Mouse (Mus musculus): ENCODE results near the gene Ntn5.
A peak's percentile ranks its signal among the peaks of the same experiment; 100 is the strongest.

Gene Ntn5

DNA sequence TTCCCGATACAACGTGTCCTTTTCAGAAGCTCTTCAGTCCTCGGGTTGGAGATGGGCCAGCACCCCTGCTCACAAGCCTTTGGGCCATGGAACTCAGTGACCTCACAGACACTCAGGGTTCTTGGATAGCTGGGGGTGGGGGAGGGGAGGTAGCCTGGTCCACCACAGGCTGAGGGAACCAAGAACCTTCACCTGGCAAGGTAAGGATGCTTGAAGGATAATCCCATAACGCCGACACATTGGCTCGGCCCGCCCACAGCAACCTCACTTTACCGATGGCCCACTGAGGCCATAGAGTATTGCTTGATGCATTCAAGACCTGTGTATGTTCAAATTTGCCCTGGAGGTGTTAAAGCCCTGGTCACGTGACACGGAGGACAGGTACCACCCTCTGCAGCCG lies 41.9 kb downstream of the Ntn5 start, which contains the start of gene Spaca4:
Gene Spaca4 (minus strand): TSS at position 101 of the 400 bp plus-strand sequence.
- DNase-seq (ENCODE audit: low spot score): peak; percentile 65

- no peak for DNase-seq (ENCODE audit: low spot score)
These were observed 42.6 kb downstream of the Ntn5 start for GRCm38 (mm10) chr7:45726419-45726818.

- no peak for DNase-seq (ENCODE audit: low spot score)
These were observed 43.8 kb downstream of the Ntn5 start for GRCm38 (mm10) chr7:45727625-45728024.

DNA sequence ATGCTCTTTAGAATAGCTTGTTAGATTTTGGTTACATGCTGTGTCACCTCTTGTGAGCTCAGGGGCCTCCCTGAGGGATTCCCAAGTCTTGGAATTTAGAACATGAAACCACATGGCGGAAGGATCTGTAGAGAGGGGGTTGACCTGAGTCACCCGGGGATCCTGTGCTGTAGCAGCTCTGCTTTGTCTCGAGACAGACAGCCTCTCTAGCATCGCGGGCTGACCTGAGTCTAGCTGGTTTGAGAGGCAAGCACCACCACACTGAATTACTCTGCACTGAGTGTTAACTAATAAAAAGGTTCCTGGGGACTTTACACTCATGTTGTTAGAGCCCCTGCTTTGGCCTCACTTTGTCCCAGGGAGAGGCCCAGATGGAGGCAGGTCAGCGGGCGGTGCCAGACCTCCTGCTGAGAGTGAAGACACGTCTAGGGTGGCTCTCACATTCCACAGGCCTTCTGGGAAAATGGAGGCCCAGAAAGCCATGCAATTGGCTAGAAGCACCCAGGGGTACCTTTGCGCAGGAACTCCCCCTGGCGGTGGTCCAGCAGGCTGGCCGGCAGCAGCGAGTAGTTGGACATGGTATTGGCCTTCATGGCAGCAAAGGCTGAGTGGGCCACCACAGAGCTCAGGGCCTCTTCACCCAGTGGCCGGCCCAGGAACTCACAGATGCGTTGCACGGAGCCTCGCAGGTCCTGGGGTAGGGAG lies 47.1 kb downstream of the Ntn5 start:
- peak; percentile 76 for DNase-seq (ENCODE audit: low spot score)

- DNase-seq (ENCODE audit: low spot score): no peak
These were observed 49.7 kb downstream of the Ntn5 start for GRCm38 (mm10) chr7:45733477-45733876.

DNA sequence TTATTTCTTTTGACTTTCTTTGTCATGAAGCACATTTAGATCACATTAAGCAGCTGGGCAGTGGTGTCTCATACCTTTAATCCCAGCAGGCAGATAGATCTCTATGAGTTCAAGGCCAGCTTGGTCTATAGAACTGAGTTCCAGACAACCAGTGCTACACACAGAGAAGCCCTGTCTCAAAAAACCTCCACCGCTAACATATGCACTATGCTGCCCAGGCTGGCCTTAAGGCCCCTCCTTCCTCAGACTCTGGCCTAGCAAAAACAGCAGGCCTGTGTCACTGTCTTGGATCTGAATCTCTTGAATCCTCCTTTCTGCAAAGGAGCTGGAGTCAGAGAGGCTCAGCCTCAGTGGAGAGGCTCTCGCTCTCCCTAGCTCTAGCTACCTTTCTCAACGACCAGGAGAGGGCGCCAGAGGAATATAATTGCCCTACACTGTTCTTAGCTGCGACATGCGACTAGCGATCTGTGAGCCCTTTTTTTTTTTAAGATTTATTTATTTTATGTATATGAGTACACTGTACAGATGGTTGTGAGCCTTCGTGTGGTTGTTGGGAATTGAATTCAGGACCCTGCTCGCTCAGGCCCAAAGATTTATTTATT lies 55.4 kb downstream of the Ntn5 start:
- peak; percentile 91 for DNase-seq (ENCODE audit: low spot score)

- no peak for DNase-seq (ENCODE audit: low spot score)
These were observed 56.0 kb downstream of the Ntn5 start for GRCm38 (mm10) chr7:45739820-45740219.

- DNase-seq (ENCODE audit: low spot score): no peak
These were observed 57.5 kb downstream of the Ntn5 start for GRCm38 (mm10) chr7:45741308-45741707.

DNA sequence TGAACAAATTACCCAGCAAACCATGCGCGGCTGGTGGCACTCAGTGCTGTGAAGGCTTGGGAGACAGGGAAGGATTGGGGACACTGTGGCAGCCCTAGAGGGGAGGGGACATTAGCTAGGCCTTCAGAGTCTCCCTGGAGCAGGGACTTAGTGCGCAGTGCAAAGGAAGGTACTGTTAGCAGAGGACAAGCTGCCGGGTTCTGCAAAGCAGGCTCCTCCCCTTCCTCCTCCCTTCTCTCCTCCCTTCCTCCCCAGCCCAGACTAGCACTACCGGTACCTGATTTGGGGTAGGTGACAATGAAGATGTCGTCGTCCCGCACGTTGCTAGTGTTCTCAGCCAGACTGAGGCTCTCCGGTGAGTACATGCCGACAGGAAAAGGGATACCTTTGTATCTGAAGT lies 58.0 kb downstream of the Ntn5 start:
- DNase-seq (ENCODE audit: low spot score): no peak

- no peak for DNase-seq (ENCODE audit: low spot score)
These were observed 58.5 kb downstream of the Ntn5 start for GRCm38 (mm10) chr7:45742338-45742737.
